Mouse (Mus musculus) small intestine, adult 2 months (tissue): ENCODE measurements around the gene C330007P06Rik.

Source experiments
- CTCF ChIP-seq: fragments of 200-500 bp; IDR thresholded peaks from 2 replicates; pipeline ENCODE4 v1.5.1; 2012; ENCODE audit warnings: low read depth, mild to moderate bottlenecking, control low read depth, inconsistent platforms, low read length, moderate library complexity, mixed read lengths; ENCODE audit not compliant: insufficient replicate concordance, insufficient read length; ENCODE audit errors: extremely low read depth
- POLR2A ChIP-seq: fragments of 200-500 bp; IDR thresholded peaks from 2 replicates; pipeline ENCODE4 v1.6.1; 2012; ENCODE audit warnings: low read depth, mild to moderate bottlenecking, control low read depth, inconsistent platforms, low read length, moderate library complexity

GRCm38 (mm10) chrX:36830271-36830670 lies 43.6 kb downstream of the C330007P06Rik start:
- TF ChIP-seq CTCF, result no peak
- TF ChIP-seq POLR2A, result no peak
